Mouse (Mus musculus) lung, postnatal 36 days (tissue): ENCODE results near the gene Olfr16.

Source experiments
- DNase-seq: peaks from one replicate; pipeline ENCODE4 v3.0.0; 2022; ENCODE audit warnings: mixed read lengths

The Olfr16 gene

DNA sequence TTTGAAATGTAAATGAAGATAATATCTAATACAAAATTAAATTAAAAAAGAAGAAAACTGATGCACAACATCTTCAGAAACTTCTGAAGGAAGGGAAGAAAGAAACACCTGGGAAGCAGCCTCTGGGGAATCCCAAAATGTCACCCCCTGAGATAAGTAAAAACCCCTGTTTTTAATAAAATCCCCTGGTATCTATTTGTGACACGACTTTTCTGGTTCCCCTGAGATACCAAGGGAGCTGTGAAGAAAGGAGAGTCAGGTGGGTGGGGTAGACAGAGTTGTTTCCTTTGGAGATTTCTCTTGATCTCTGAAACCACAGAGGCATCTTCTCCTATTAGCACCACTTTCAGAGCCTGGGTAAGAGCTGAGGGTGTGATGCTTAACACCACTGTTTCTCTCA is at the start of gene Olfr16:
Gene Olfr16, plus strand, starts transcription at position 250 of the 400 bp plus-strand sequence.
- DNase-seq: no peak

GRCm38 (mm10) chr1:172903313-172903712 is 46.9 kb upstream of the Olfr16 start:
- no peak for DNase-seq

DNA sequence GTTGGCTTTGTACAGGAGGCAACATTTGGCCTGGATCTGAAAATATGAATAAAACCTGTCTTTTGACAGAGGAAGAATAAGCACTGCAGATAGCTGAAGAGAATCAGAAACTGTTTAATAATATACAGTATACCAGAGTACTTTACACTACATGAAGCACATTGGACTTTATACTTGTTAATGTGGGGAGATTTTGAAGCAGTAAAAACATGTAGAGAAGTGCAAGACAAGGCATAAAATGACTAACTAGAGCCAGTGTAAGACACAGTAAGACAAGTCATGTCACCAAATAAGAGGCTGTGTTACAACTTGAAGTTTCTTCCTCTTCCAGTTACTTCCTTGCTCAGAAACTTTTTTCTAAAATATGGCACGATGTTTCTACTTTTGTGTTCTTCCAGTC is 33.1 kb upstream of the Olfr16 start:
- DNase-seq: no peak

DNA sequence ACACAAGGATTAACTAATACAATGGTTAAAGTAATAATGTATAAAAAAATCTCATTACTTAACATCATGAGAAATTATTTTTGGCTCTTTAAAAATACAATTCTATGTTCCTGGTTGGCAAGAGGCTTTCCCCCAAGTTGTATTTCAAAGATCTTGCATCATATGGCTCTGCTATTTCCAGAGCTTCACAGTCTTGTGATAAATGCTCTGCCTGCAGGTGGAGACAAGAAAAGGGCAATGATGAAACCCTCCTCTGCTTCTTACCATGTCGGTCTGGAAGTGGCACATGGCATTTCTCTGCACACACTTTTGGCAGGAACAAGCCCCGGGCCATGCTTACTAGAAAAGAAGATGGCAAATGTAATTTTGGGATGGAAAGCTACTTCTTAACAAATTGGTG is 31.8 kb upstream of the Olfr16 start:
- DNase-seq: no peak

DNA sequence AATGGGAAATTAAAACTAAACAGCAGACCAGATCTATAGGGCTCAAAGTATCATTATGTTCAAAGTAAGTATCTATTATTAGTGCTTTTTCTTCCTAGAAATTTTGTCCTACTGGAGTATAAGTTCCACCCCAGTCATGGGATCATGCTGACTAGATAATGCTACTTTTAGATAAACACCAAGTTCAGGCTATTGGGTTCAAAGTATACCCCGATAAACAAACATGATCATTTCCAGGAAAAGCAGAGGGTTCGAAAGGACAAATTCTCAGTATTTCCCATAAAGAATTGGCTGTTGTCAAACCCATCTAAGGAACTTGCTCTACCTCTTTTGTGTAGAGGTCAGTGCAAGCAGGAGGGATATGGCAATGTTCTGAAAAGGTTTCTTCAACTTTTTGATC is 18.0 kb upstream of the Olfr16 start:
- no peak for DNase-seq

DNA sequence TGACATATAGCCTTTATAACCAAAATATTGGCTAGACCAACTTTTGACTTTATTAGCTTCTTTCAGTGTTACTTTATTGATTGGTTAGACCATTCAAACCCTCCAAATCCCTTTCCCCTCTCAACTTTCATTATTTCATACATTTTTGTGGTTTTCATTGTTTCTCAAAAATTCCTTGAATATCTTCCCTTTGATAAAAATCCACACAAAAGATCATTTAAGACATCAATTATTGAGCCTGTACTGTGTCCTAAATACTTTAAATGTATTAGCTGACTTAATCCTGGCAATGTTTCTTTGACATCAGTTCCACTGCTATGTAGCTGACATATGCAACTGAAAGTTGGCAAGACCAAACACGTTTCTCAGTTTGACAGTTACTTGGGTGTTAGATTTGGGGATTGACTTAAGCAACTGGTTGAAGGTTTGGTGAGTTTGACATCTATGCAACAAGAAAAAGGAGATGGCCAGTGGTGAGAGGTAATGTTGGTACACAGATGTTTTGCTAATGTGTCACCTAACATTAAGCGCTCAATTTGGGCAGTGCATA is 1.0 kb downstream of the Olfr16 start:
- DNase-seq: no peak

DNA sequence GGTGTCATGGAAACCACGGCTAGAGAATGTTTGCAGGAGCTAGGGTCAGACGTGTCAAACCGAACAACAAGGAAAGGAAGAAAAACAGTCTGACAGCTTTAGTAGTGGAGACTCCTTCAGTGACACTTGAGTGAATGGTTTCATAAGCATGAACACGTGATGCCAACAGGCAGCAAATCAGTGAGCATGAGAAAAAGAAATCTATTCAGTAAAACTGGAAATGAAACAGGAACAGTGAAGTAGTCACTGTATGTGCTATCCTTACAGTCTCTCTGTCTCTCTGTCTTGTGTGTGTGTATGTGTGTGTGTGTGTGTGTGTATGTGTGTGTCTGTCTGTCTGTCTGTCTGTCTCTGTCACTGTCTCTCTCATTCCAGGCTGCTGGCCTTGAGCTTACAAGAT is 5.2 kb downstream of the Olfr16 start:
- no peak for DNase-seq

DNA sequence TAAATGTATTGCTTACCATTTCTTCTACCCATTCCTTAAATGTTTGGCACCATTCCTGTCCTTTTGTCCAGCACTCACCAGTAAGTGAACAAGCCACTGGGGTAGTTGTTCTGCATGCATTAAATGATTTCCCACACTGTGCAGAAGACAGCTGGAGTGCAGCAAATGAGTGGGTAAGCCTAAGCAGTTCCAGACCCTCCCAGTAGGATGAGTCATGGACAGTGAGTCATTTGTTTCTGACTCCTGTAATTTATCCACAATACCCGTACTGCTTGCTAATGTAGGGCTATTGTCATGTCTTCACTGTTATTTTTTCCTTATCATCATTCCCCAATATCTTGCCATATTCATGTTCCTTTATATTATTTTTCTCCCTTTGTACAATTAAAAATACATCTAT is 10.2 kb downstream of the Olfr16 start:
- no peak for DNase-seq

- no peak for DNase-seq
Measured at GRCm38 (mm10) chr1:172989794-172990634, 39.8 kb downstream of the Olfr16 start.

- no peak for DNase-seq
Measured at GRCm38 (mm10) chr1:172990635-172991009, 40.4 kb downstream of the Olfr16 start.
